Mouse (Mus musculus): ENCODE results near the gene Ypel2.

Ypel2 gene

GRCm38 (mm10) chr11:86961510-86962303 lies 31.8 kb downstream of the Ypel2 start:
- DNase-seq (ENCODE audit: low read depth) = no peak

GRCm38 (mm10) chr11:86960331-86960730 lies 33.2 kb downstream of the Ypel2 start:
- no peak for DNase-seq (ENCODE audit: low read depth)

- no peak for DNase-seq (ENCODE audit: low read depth)
These were observed 34.5 kb downstream of the Ypel2 start for GRCm38 (mm10) chr11:86958721-86959675.

DNA sequence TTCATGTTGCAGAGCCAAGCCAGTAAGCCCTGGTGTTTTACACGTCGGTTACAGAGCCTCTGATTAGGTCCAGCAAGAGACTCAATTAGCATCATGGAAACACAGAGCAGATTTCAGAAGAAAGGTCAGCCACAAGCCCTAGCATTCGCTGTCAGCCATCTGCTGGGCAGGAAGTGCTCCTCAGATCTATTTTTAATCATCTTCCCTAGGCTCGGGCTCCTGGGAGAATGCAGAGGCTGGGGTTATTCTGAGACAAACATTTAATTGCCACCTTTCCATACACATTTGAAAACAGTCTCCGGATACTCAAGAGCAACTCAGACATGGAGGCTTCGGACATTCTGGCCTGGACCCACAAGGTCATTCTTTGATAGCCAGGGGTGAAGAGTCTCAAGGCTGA lies 35.3 kb downstream of the Ypel2 start:
- no peak for DNase-seq (ENCODE audit: low read depth)

DNA sequence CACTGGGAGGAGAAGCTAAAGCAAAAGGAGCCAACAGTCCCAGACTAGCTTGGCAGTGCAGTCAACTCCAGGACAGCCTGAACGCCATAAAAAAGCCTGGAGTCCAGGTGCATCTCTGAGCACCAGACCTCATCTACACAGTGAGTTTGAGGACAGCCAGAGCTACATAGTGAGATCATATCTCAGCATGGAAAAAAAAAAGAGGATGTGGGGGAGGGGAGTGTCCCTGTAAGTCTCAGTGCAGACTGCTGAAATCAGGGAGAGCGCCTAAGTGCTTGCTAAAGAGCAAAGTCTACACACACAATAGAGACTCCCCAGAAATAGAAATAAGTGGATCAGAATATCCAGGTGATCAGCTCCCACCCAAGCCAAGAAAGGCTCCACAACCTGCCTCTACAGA lies 37.1 kb downstream of the Ypel2 start:
- no peak for DNase-seq (ENCODE audit: low read depth)

GRCm38 (mm10) chr11:86954616-86955270 lies 38.8 kb downstream of the Ypel2 start:
- peak; percentile 16 for DNase-seq (ENCODE audit: low read depth)

DNA sequence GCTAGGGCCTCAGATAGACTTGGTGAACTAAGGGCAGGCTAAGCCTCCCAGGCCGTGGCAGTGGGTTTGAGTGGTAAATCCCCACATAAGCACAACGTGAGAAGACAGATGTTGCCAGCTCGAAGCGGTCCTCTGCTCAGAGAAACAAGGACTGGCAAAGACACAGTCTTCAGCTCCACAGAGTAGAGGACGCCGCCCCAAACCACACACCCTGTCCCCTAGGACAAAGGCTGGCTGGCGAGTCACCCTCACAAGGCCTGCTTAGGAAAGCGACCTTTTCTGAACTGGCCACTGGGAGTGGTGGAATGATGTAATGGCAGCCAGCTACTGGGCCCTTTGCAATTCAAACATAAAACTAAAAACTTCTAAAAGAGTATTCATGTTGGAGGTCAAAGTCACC lies 40.4 kb downstream of the Ypel2 start:
- DNase-seq (ENCODE audit: low read depth) = peak; percentile 45

- DNase-seq (ENCODE audit: low read depth) = peak; percentile 40
These were observed 40.8 kb downstream of the Ypel2 start for GRCm38 (mm10) chr11:86952659-86953058.

DNA sequence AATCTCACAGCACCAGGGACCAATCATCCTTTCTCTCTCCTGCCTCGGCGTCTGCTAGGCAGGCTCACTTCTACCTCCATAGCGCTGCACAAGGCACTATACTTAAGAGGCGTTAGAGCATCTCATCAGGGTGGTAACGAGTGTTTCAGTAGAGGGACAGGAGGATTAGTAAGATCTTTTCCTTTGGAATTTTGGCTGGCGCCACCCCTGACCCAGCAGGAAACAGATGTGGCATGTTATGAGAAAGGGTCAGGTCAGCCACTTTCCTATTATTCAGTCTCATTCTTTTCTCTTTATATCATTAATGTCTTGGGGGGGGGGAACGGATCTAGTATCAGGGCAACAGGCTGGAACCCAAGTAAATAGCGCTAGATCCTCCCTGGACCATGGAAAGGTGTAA lies 41.8 kb downstream of the Ypel2 start:
- no peak for DNase-seq (ENCODE audit: low read depth)

GRCm38 (mm10) chr11:86950491-86950890 lies 43.0 kb downstream of the Ypel2 start:
- peak; percentile 81 for DNase-seq (ENCODE audit: low read depth)

- DNase-seq (ENCODE audit: low read depth) = peak; percentile 71
These were observed 43.5 kb downstream of the Ypel2 start for GRCm38 (mm10) chr11:86949951-86950441.

DNA sequence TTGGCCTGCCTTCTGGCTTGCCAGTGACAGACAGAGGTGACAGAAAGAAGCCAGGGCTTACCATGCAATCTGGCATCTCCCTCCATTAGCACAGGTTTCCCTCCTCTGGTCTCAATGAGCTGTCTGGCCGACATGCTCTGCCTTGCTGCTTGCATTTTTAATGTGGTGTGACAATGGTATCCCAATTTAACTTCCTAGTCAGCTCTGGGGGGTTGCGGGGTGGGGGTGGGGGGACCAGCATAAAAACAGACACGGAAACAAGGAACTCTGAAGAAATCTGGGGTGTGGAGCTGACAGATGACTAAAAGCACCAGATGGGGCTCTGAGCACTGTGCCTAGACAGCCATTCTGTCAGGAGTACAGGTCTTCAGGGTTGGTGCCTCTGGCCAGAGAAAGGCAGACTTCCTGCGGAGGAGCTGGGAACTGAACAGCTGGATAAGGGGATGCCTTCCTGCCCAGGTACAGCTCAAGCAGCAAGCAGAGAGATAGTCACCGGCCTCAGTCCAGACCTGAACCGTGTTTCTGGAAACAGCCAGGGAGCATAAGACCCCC lies 46.8 kb downstream of the Ypel2 start:
- DNase-seq (ENCODE audit: low read depth) = no peak

DNA sequence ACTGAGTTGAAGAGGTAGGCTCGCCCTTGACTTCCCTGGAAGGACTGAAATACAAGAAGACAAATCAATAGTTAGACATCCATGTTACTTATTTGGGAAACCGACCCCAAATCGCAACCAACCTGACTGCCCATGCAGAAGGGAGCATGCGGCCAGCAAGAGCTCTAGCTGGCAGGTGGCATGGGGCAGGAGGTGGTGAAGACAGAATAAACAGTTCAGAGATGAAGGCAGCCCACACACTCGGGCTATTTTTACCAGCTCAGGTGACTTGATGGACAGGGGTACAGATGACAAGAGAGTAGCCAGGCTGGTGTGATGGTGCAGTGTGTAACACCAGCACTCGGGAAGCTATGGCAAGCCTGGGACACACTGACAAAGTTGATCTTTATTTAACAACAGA lies 47.6 kb downstream of the Ypel2 start:
- DNase-seq (ENCODE audit: low read depth) = no peak

- no peak for DNase-seq (ENCODE audit: low read depth)
These were observed 48.4 kb downstream of the Ypel2 start for GRCm38 (mm10) chr11:86945058-86945457.

- peak; percentile 86 for DNase-seq (ENCODE audit: low read depth)
These were observed 49.0 kb downstream of the Ypel2 start for GRCm38 (mm10) chr11:86944539-86944938.

DNA sequence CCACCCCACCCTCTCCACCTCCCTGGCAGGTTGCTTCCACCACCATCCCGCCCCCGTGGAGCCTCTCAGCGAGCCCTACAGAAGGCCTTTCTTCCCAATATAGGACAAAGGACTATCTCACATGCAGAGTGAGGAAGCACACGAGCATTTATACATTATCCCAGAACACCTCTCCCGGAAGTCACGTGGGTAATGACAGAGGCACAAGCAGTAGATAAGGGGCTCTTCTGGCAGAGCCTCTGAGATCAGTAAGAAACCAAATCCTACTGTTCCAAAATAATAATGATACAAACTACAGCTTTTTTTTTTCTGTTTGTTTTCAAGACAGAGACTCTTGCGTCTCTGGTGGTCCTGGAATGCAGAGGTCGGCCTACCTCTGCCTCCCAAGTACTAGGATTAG lies 51.6 kb downstream of the Ypel2 start:
- no peak for DNase-seq (ENCODE audit: low read depth)

DNA sequence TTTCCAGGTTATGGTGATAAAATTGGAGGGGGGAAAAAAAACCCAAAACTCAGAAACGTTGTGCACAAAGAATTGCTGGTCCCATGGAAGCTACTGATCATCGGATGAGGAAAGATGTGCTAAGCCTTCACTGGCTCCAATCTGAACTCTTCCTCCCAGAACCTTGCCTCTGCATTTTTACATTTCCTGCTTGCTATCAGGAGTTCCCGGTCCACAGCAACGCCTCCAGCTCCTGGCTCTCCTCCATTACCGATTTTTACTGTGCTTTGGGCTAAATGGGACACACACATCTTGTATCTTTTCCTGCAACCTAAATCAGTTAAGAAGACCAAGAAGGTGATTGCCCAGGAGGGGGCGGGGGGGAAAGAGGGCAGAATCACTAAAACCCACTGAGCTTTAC lies 54.0 kb downstream of the Ypel2 start:
- DNase-seq (ENCODE audit: low read depth) = no peak

- no peak for DNase-seq (ENCODE audit: low read depth)
These were observed 55.0 kb downstream of the Ypel2 start for GRCm38 (mm10) chr11:86938551-86938950.

DNA sequence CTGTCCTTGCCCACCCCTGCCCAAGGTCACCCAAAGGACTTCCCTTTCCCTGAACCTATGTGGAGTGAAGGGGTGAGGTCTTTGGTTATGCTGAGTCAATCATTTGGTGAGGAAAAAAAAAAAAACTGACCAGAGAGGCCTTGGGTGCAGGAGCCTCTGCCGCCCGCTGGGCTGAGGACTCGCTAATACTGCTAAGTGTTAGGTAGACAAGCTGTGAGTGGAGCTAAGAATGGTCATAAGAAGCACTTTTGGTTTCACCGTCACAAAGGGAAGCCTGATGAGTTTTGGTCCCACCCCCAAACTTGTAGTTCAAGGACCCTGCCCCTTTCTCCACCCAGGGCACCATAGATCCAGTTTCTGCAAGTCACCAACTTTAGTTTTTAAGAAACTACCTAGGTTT lies 55.4 kb downstream of the Ypel2 start:
- no peak for DNase-seq (ENCODE audit: low read depth)

- DNase-seq (ENCODE audit: low read depth) = no peak
These were observed 56.6 kb downstream of the Ypel2 start for GRCm38 (mm10) chr11:86936938-86937337.

- no peak for DNase-seq (ENCODE audit: low read depth)
These were observed 58.6 kb downstream of the Ypel2 start for GRCm38 (mm10) chr11:86934895-86935294.

- DNase-seq (ENCODE audit: low read depth) = no peak
These were observed 61.3 kb downstream of the Ypel2 start for GRCm38 (mm10) chr11:86932201-86932600.

All from fibroblast of lung, adult 2 months (primary cell).